Mouse (Mus musculus): Measurements from ENCODE around the gene Selenov. TPM values are rescaled to one million over a fixed set of nuclear protein-coding genes. Genes with fewer than 3 reads are reported as not detected.

Gene Selenov
- polyA plus RNA-seq, 2 experiments: 0.34 to 0.55 TPM

GRCm38 (mm10) chr7:28334534-28334933, 43.5 kb upstream of the Selenov start:
- DNase-seq (ENCODE audit: low spot score): no peak
- ATAC-seq (ENCODE audit: low FRiP score, low read depth): no peak
- H3K27ac ChIP-seq (replicated peaks; ENCODE audit: low read depth, low read length): no peak overlapping the region
- H3K4me3 ChIP-seq (replicated peaks; ENCODE audit: low read length): no peak overlapping the region
- no peaks in the 10 kb centered on the region for H3K9me3 ChIP-seq (ENCODE audit: control insufficient read depth, low read length)
- WGBS: 82% methylated on average over 4 of the region's 4 CpGs
- H3K4me1 ChIP-seq (ENCODE audit: control insufficient read depth, insufficient read depth, low read length): peaks cover 3% of the 10 kb centered on the region; the same call in 1 of the 2 replicates
- H3K4me2 ChIP-seq (replicated peaks; ENCODE audit: low read depth, low read length, severe bottlenecking): no peak overlapping the region
- H3K27me3 ChIP-seq (ENCODE audit: control insufficient read depth, insufficient read depth, low read length): no peaks in the 10 kb centered on the region
- H3K36me3 ChIP-seq (ENCODE audit: control insufficient read depth, insufficient read depth, low read length): peaks cover 29% of the 10 kb centered on the region
- TF ChIP-seq POLR2A (IDR thresholded peaks at IDR 0.05; ENCODE audit: borderline replicate concordance, extremely low read depth, insufficient read depth, insufficient read length): no peak
- H3K9ac ChIP-seq (ENCODE audit: low read depth, low read length, severe bottlenecking): no peak overlapping the region

GRCm38 (mm10) chr7:28328260-28328659, 37.3 kb upstream of the Selenov start:
- DNase-seq (ENCODE audit: low spot score) (no peak), ATAC-seq (ENCODE audit: low FRiP score, low read depth) (no peak)
- no peak overlapping the region for H3K4me2 ChIP-seq (replicated peaks; ENCODE audit: low read depth, low read length, severe bottlenecking)
- H3K9ac ChIP-seq (ENCODE audit: low read depth, low read length, severe bottlenecking): no peak overlapping the region
- no peak overlapping the region for H3K4me3 ChIP-seq (replicated peaks; ENCODE audit: low read length)
- H3K9me3 ChIP-seq (ENCODE audit: control insufficient read depth, low read length): no peaks in the 10 kb centered on the region
- TF ChIP-seq POLR2A (IDR thresholded peaks at IDR 0.05; ENCODE audit: borderline replicate concordance, extremely low read depth, insufficient read depth, insufficient read length): no peak
- no peaks in the 10 kb centered on the region for H3K4me1 ChIP-seq (ENCODE audit: control insufficient read depth, insufficient read depth, low read length)
- H3K36me3 ChIP-seq (ENCODE audit: control insufficient read depth, insufficient read depth, low read length): peaks cover 77% of the 10 kb centered on the region
- no peaks in the 10 kb centered on the region for H3K27me3 ChIP-seq (ENCODE audit: control insufficient read depth, insufficient read depth, low read length)
- WGBS: 95% methylated on average over 2 of the region's 2 CpGs
- H3K27ac ChIP-seq (replicated peaks; ENCODE audit: low read depth, low read length): no peak overlapping the region

- Histone ChIP-seq H3K4me1 (ENCODE audit: control insufficient read depth, insufficient read depth, low read length) (no peaks in the 10 kb centered on the region), H3K27ac (replicated peaks; ENCODE audit: low read depth, low read length) (no peak overlapping the region), H3K9me3 (ENCODE audit: control insufficient read depth, low read length) (no peaks in the 10 kb centered on the region), H3K9ac (ENCODE audit: low read depth, low read length, severe bottlenecking) (no peak overlapping the region), H3K36me3 (ENCODE audit: control insufficient read depth, insufficient read depth, low read length) (peaks cover 94% of the 10 kb centered on the region), H3K4me3 (replicated peaks; ENCODE audit: low read length) (no peak overlapping the region), H3K4me2 (replicated peaks; ENCODE audit: low read depth, low read length, severe bottlenecking) (no peak overlapping the region), H3K27me3 (ENCODE audit: control insufficient read depth, insufficient read depth, low read length) (no peaks in the 10 kb centered on the region)
- TF ChIP-seq POLR2A (IDR thresholded peaks at IDR 0.05; ENCODE audit: borderline replicate concordance, extremely low read depth, insufficient read depth, insufficient read length): no peak
- no peak for ATAC-seq (ENCODE audit: low FRiP score, low read depth)
- WGBS: 81% methylated on average over 4 of the region's 4 CpGs
- no peak for DNase-seq (ENCODE audit: low spot score)
Observed at GRCm38 (mm10) chr7:28326457-28326856, 35.5 kb upstream of the Selenov start.

- no peak for TF ChIP-seq POLR2A (IDR thresholded peaks at IDR 0.05; ENCODE audit: borderline replicate concordance, extremely low read depth, insufficient read depth, insufficient read length)
Observed at GRCm38 (mm10) chr7:28325293-28325692, 34.3 kb upstream of the Selenov start.

GRCm38 (mm10) chr7:28321974-28322720, 31.2 kb upstream of the Selenov start:
- H3K9ac ChIP-seq (ENCODE audit: low read depth, low read length, severe bottlenecking): no peak overlapping the region
- ATAC-seq (ENCODE audit: low FRiP score, low read depth): no peak
- no peaks in the 10 kb centered on the region for H3K27me3 ChIP-seq (ENCODE audit: control insufficient read depth, insufficient read depth, low read length)
- DNase-seq (ENCODE audit: low spot score): no peak
- no peak overlapping the region for H3K4me2 ChIP-seq (replicated peaks; ENCODE audit: low read depth, low read length, severe bottlenecking)
- no peak overlapping the region for H3K27ac ChIP-seq (replicated peaks; ENCODE audit: low read depth, low read length)
- 94% methylated on average over 15 of the region's 15 CpGs for WGBS
- TF ChIP-seq POLR2A (IDR thresholded peaks at IDR 0.05; ENCODE audit: borderline replicate concordance, extremely low read depth, insufficient read depth, insufficient read length): no peak
- no peak overlapping the region for H3K4me3 ChIP-seq (replicated peaks; ENCODE audit: low read length)
- H3K4me1 ChIP-seq (ENCODE audit: control insufficient read depth, insufficient read depth, low read length): no peaks in the 10 kb centered on the region
- peaks cover 98% of the 10 kb centered on the region for H3K36me3 ChIP-seq (ENCODE audit: control insufficient read depth, insufficient read depth, low read length)
- H3K9me3 ChIP-seq (ENCODE audit: control insufficient read depth, low read length): no peaks in the 10 kb centered on the region

More at GRCm38 (mm10) chr7:28325293-28325692, 34.3 kb upstream of the Selenov start:
- H3K9ac ChIP-seq (ENCODE audit: low read depth, low read length, severe bottlenecking): no peak overlapping the region
- no peak overlapping the region for H3K27ac ChIP-seq (replicated peaks; ENCODE audit: low read depth, low read length)
- ATAC-seq (ENCODE audit: low FRiP score, low read depth): no peak
- no peaks in the 10 kb centered on the region for H3K4me1 ChIP-seq (ENCODE audit: control insufficient read depth, insufficient read depth, low read length)
- no peak overlapping the region for H3K4me3 ChIP-seq (replicated peaks; ENCODE audit: low read length)
- H3K4me2 ChIP-seq (replicated peaks; ENCODE audit: low read depth, low read length, severe bottlenecking): no peak overlapping the region
- H3K36me3 ChIP-seq (ENCODE audit: control insufficient read depth, insufficient read depth, low read length): peaks cover 93% of the 10 kb centered on the region
- H3K27me3 ChIP-seq (ENCODE audit: control insufficient read depth, insufficient read depth, low read length): no peaks in the 10 kb centered on the region
- DNase-seq (ENCODE audit: low spot score): no peak
- 96% methylated on average over 8 of the region's 8 CpGs for WGBS
- H3K9me3 ChIP-seq (ENCODE audit: control insufficient read depth, low read length): no peaks in the 10 kb centered on the region

All from limb, embryonic 14.5 days (tissue).